Mouse (Mus musculus): Measurements from ENCODE around the gene Gm10447. TPM values are rescaled to one million over a fixed set of nuclear protein-coding genes. Genes with fewer than 3 reads are reported as not detected.

The Gm10447 gene
- polyA plus RNA-seq (2015; fragmentation: Nextera tagmentation; extraction: Ambion mirVana), result 0.07 TPM in 2 replicates

GRCm38 (mm10) chr11:53456474-53457371 lies at the start of gene Gm10447, which contains the start of gene Shroom1:
Gene Gm10447, minus strand, starts transcription at chr11:53457110.
Gene Shroom1, plus strand, starts transcription at chr11:53457205.
- no peaks in the 10 kb centered on the region for H3K36me3 ChIP-seq

GRCm38 (mm10) chr11:53505026-53505663 lies 48.2 kb upstream of the Gm10447 start:
- no peak for DNase-seq
- no peaks in the 10 kb centered on the region for H3K36me3 ChIP-seq
- no peak overlapping the region for H3K27ac ChIP-seq
- peaks cover 14% of the 10 kb centered on the region for H3K4me1 ChIP-seq (replicated peaks)
- no peaks in the 10 kb centered on the region for H3K9me3 ChIP-seq (replicated peaks)
- H3K4me2 ChIP-seq, result no peak overlapping the region
- H3K4me3 ChIP-seq (replicated peaks), result no peak overlapping the region
- no peak for ATAC-seq (ENCODE audit: low read depth)
- H3K9ac ChIP-seq, result no peak overlapping the region
- 70% methylated on average over 5 of the region's 5 CpGs for WGBS (ENCODE audit: insufficient replicate concordance)
- peaks cover 13% of the 10 kb centered on the region for H3K27me3 ChIP-seq

More at GRCm38 (mm10) chr11:53456474-53457371, at the start of gene Gm10447, which contains the start of gene Shroom1:
- H3K9ac ChIP-seq, result peak within 1 kb of the TSS; percentile 63
- H3K27me3 ChIP-seq, result peaks cover 65% of the 10 kb centered on the region
- peaks cover 28% of the 10 kb centered on the region for H3K4me1 ChIP-seq (replicated peaks)
- H3K9me3 ChIP-seq (replicated peaks), result no peaks in the 10 kb centered on the region
- WGBS (ENCODE audit: insufficient replicate concordance), result 4% methylated on average over 42 of the region's 42 CpGs
- H3K4me3 ChIP-seq (replicated peaks), result peak within 1 kb of the TSS; percentile 55
- H3K27ac ChIP-seq, result peak within 1 kb of the TSS; percentile 62; the same call in 1 of the 2 replicates
- DNase-seq, result no peak
- H3K4me2 ChIP-seq, result peak within 1 kb of the TSS; percentile 70
- peak; percentile 72 for ATAC-seq (ENCODE audit: low read depth)

DNA sequence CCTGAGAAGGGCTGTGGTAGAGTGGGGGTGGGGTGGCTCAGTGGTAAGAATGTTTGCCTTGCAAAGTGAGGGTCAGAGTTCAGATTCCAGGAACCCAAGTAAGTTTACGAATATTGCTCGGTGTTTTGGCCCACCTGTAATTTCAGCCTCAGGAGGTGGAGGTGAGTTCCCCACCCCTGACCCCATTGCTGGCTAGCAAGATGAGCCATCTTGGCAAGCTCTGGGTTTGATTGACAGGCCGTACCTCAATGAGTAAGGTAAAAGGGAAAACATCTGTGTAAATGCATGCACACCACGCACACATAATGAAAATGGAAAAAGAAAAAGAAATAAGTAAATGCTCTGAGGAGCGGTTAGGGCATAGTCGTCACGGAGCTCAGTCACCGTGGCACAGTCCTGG lies 47.5 kb upstream of the Gm10447 start:
- no peak for DNase-seq
- no peak for ATAC-seq (ENCODE audit: low read depth)
- Histone ChIP-seq H3K9ac (no peak overlapping the region), H3K9me3 (replicated peaks) (no peaks in the 10 kb centered on the region), H3K27me3 (peaks cover 20% of the 10 kb centered on the region), H3K4me2 (no peak overlapping the region), H3K4me3 (replicated peaks) (no peak overlapping the region), H3K36me3 (no peaks in the 10 kb centered on the region), H3K4me1 (replicated peaks) (peaks cover 14% of the 10 kb centered on the region), H3K27ac (no peak overlapping the region)
- WGBS (ENCODE audit: insufficient replicate concordance), result 79% methylated on average over 8 of the region's 8 CpGs

DNA sequence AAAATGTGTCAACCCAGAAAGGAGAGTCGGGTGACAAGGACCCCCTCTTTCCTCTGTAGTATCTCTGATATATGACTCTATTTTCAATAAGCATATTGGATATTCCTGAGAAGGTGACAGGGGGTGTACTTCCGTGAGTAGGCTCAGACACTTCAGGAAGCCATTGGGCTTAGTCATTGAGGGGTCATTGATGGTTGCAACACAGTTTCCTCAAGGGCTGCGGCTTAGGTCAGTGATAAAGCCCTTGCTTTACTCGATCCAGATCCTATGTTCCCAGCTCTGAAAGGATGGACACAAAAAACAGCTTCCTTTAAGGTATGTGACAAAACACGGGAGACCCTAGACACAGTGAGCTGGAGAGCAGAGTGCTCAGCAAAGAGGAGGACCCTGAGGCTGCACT lies 46.8 kb upstream of the Gm10447 start:
- no peaks in the 10 kb centered on the region for H3K36me3 ChIP-seq
- H3K27me3 ChIP-seq, result peaks cover 21% of the 10 kb centered on the region
- 39% methylated on average over 5 of the region's 5 CpGs for WGBS (ENCODE audit: insufficient replicate concordance)
- H3K9ac ChIP-seq, result no peak overlapping the region
- no peak overlapping the region for H3K27ac ChIP-seq
- no peaks in the 10 kb centered on the region for H3K9me3 ChIP-seq (replicated peaks)
- ATAC-seq (ENCODE audit: low read depth), result no peak
- DNase-seq, result no peak
- no peak overlapping the region for H3K4me2 ChIP-seq
- peaks cover 14% of the 10 kb centered on the region for H3K4me1 ChIP-seq (replicated peaks)
- no peak overlapping the region for H3K4me3 ChIP-seq (replicated peaks)

DNA sequence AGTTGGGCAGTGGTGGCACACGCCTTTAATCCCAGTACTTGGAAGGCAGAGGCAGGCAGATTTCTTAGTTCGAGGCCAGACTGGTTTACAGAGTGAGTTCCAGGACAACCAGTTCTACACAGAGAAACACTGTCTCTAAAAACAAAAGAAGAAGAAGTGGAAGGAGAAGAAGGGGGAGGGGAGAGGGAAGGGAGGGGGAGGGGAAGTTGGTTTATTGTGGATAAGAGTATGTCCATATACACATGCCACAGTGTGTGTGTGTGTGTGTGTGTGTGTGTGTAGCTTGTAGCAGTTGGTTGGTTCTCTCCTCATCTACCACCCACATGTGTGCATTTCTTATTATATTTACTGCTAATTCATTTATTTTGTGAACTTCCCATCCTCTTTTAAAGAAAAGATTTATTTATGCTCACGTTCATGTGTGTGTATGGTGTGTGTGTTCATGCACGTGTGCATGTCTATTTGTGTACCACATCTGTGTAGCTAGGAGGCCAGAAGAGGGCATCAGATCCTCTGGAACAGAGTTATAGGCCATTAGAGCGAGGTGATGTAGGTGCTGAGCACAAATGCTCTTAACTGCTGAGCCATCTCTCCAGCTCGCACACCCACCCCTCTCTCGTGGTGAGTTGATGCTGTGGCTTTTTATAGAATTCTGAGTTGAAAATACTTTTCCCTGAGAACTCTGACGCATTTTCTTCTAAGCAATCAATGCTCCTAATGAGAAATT lies 45.3 kb upstream of the Gm10447 start:
- H3K4me3 ChIP-seq (replicated peaks), result no peak overlapping the region
- 42% methylated on average over 8 of the region's 8 CpGs for WGBS (ENCODE audit: insufficient replicate concordance)
- ATAC-seq (ENCODE audit: low read depth) (no peak), DNase-seq (no peak)
- no peak overlapping the region for H3K27ac ChIP-seq
- H3K9me3 ChIP-seq (replicated peaks), result no peaks in the 10 kb centered on the region
- H3K4me1 ChIP-seq (replicated peaks), result peaks cover 14% of the 10 kb centered on the region
- H3K27me3 ChIP-seq, result peaks cover 28% of the 10 kb centered on the region
- no peaks in the 10 kb centered on the region for H3K36me3 ChIP-seq
- H3K4me2 ChIP-seq, result no peak overlapping the region
- no peak overlapping the region for H3K9ac ChIP-seq

DNA sequence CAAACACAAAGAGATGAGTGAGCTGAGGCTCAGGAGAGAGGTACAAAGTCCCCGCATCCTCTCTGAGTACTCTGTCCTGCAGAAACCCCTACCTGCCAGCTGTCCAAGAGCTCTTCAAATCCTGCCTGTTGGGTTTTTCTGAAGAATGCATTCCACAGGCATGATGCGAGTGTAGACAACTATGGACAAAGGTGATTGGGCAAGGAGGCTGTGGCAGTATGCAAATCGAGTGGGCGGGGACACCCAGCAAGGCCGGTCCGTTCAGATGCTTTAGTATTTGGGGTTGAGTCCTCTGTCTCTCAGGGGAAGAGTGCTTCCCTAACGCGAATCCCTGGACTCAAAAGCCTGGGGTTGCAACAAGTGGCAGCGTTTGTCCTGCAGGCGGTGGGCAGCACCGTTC lies 43.7 kb upstream of the Gm10447 start:
- WGBS (ENCODE audit: insufficient replicate concordance), result 11% methylated on average over 11 of the region's 11 CpGs
- H3K4me1 ChIP-seq (replicated peaks), result peaks cover 14% of the 10 kb centered on the region
- no peak overlapping the region for H3K9ac ChIP-seq
- H3K36me3 ChIP-seq, result no peaks in the 10 kb centered on the region
- DNase-seq (no peak), ATAC-seq (ENCODE audit: low read depth) (peak; percentile 63; the same call in 1 of the 2 replicates)
- H3K9me3 ChIP-seq (replicated peaks), result no peaks in the 10 kb centered on the region
- no peak overlapping the region for H3K4me3 ChIP-seq (replicated peaks)
- no peak overlapping the region for H3K27ac ChIP-seq
- 0 out of 2 replicates have a peak overlapping the region, but pooled peaks have one; percentile 21 for H3K4me2 ChIP-seq
- peaks cover 34% of the 10 kb centered on the region for H3K27me3 ChIP-seq

DNA sequence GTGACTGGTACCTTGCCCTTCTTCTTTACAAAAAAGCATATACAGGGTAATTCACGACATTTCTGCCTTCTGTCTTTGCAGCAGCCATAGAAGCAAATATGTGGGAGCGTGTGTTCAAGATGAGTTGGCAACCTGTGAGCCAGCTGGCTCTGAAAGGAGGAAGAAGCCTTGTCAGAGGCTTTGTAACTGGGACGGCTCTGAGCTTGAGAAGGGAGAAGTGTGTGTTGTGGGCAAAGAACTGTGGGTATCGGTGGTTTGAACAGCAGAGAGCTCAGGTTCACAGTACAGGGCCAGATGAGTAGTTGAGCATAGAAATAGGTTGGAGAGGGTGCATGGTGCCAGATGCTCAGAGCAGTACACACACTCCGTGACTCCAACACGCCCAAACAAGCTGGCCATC lies 40.0 kb upstream of the Gm10447 start:
- Histone ChIP-seq H3K9me3 (replicated peaks) (no peaks in the 10 kb centered on the region), H3K27ac (no peak overlapping the region), H3K4me1 (replicated peaks) (peaks cover 10% of the 10 kb centered on the region), H3K36me3 (no peaks in the 10 kb centered on the region), H3K4me3 (replicated peaks) (no peak overlapping the region), H3K27me3 (peaks cover 34% of the 10 kb centered on the region), H3K9ac (no peak overlapping the region), H3K4me2 (no peak overlapping the region)
- DNase-seq (no peak), ATAC-seq (ENCODE audit: low read depth) (no peak)
- 36% methylated on average over 6 of the region's 6 CpGs for WGBS (ENCODE audit: insufficient replicate concordance)

- 64% methylated on average over 6 of the region's 6 CpGs for WGBS (ENCODE audit: insufficient replicate concordance)
- Histone ChIP-seq H3K27ac (no peak overlapping the region), H3K9me3 (replicated peaks) (no peaks in the 10 kb centered on the region), H3K4me1 (replicated peaks) (peaks cover under 1% of the 10 kb centered on the region), H3K9ac (no peak overlapping the region), H3K4me2 (no peak overlapping the region), H3K4me3 (replicated peaks) (no peak overlapping the region), H3K27me3 (peaks cover 24% of the 10 kb centered on the region), H3K36me3 (no peaks in the 10 kb centered on the region)
- ATAC-seq (ENCODE audit: low read depth), result no peak
- no peak for DNase-seq
These were observed 38.5 kb upstream of the Gm10447 start for GRCm38 (mm10) chr11:53495417-53495816.

DNA sequence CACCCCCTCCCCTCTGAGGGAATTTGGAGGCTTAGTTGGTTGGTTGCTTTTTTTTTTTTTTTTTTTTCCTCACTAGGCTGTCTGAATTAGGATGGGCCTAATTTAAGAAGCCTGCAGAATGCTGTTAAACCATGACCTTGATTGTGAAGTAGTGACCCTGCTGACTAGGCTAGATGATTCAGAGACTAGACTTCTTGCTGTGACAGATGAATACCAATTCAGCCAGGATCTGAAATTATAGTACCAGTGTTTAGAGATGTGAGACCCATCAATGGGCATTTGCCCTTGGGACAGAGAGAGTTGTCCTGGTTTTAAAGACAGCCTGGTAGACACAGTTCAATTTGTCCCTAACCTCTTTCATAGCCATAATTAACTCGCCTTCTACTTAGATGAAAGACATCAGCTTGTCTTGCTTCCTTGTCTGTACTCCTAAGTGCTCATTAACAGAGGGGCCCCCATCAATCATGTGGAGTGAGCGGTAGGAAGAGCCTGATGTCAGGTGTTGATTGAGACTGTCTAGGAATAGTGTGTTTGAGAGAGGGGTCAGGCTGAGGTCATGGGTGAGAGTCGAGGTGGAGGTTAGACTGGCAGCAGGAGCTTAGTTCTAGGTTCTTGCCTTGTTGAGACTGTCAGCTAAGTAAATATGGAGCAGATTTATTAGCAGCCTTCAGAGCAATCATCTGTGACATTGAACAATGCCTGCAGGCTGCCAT lies 36.5 kb upstream of the Gm10447 start:
- Histone ChIP-seq H3K9me3 (replicated peaks) (no peaks in the 10 kb centered on the region), H3K9ac (no peak overlapping the region), H3K4me1 (replicated peaks) (no peaks in the 10 kb centered on the region; the same call in 1 of the 2 replicates), H3K4me2 (no peak overlapping the region), H3K27ac (no peak overlapping the region), H3K4me3 (replicated peaks) (no peak overlapping the region), H3K36me3 (no peaks in the 10 kb centered on the region), H3K27me3 (peaks cover 13% of the 10 kb centered on the region)
- DNase-seq, result no peak
- ATAC-seq (ENCODE audit: low read depth), result no peak
- 54% methylated on average over 3 of the region's 3 CpGs for WGBS (ENCODE audit: insufficient replicate concordance)

- H3K4me1 ChIP-seq (replicated peaks), result peaks cover 8% of the 10 kb centered on the region
- ATAC-seq (ENCODE audit: low read depth), result no peak
- 15% methylated on average over 8 of the region's 8 CpGs for whole genome bisulfite sequencing (ENCODE audit: insufficient replicate concordance)
- H3K27me3 ChIP-seq, result peaks cover 19% of the 10 kb centered on the region
- H3K27ac ChIP-seq, result no peak overlapping the region
- no peak overlapping the region for H3K4me2 ChIP-seq
- H3K9ac ChIP-seq, result no peak overlapping the region
- no peaks in the 10 kb centered on the region for H3K36me3 ChIP-seq
- H3K9me3 ChIP-seq (replicated peaks), result no peaks in the 10 kb centered on the region
- no peak for DNase-seq
- no peak overlapping the region for H3K4me3 ChIP-seq (replicated peaks)
These were observed 35.1 kb upstream of the Gm10447 start for GRCm38 (mm10) chr11:53491954-53492401.

All from liver, embryonic 13.5 days (tissue).